Mouse (Mus musculus) lung, postnatal 0 days (tissue): ENCODE results near the gene Cdan1. TPM values are rescaled to one million over a fixed set of nuclear protein-coding genes. Genes with fewer than 3 reads are reported as not detected.

Source experiments
- ATAC-seq: fragments of 200-750 bp; cut with Nextera tagmentation; 2 replicates; pipeline ENCODE4 v1.8.0; 2017; ENCODE audit warnings: moderate library complexity
- DNase-seq: peaks from one replicate; pipeline ENCODE4 v3.0.0-alpha.2; 2016; ENCODE audit warnings: low spot score
- H3K27ac ChIP-seq: fragments of 300-500 bp; sonication (generic); 2 replicates; pipeline ENCODE4 v1.5.1; 2014; ENCODE audit warnings: antibody characterized with exemption, mild to moderate bottlenecking, low read length, mixed read lengths
- H3K27me3 ChIP-seq: fragments of 300-500 bp; sonication (generic); replicated peaks from 2 replicates; pipeline ENCODE4 v1.6.1; 2014; ENCODE audit warnings: low read length, mixed read lengths; ENCODE audit not compliant: insufficient read depth
- H3K36me3 ChIP-seq: fragments of 300-500 bp; sonication (generic); 2 replicates; pipeline ENCODE4 v1.6.1; 2014; ENCODE audit warnings: low read length, mixed read lengths; ENCODE audit not compliant: insufficient read depth
- H3K4me1 ChIP-seq: fragments of 300-500 bp; sonication (generic); 2 replicates; pipeline ENCODE4 v1.6.1; 2014; ENCODE audit warnings: antibody characterized with exemption, low read depth, low read length, mixed read lengths; ENCODE audit not compliant: insufficient read depth
- H3K4me2 ChIP-seq: fragments of 300-500 bp; sonication (generic); replicated peaks from 2 replicates; pipeline ENCODE4 v1.6.1; 2014; ENCODE audit warnings: low read depth, mild to moderate bottlenecking, low read length, moderate library complexity, mixed read lengths
- H3K4me3 ChIP-seq: fragments of 300-500 bp; sonication (generic); 2 replicates; pipeline ENCODE4 v1.5.1; 2014; ENCODE audit warnings: low read depth, low read length
- H3K9ac ChIP-seq: fragments of 300-500 bp; sonication (generic); replicated peaks from 2 replicates; pipeline ENCODE4 v1.6.1; 2014; ENCODE audit warnings: low read depth, mild to moderate bottlenecking
- H3K9me3 ChIP-seq: fragments of 300-500 bp; sonication (generic); 2 replicates; pipeline ENCODE4 v1.6.1; 2016; ENCODE audit warnings: low read length, mixed read lengths
- CTCF ChIP-seq: IDR thresholded peaks from 2 replicates; pipeline ENCODE4 v1.5.1; 2016; ENCODE audit warnings: antibody characterized with exemption, mild to moderate bottlenecking
- EP300 ChIP-seq: IDR thresholded peaks from 2 replicates; pipeline ENCODE4 v1.6.1; 2016; ENCODE audit warnings: antibody characterized with exemption, mild to moderate bottlenecking, control low read depth
- WGBS: fragments of 180-500 bp; shearing (Covaris S2); extraction: QIAGEN DNeasy Blood & Tissue Kit; methylation state at CpG from one replicate; pipeline ENCODE4 v1.1.7; 2014; 5-methylcytosine and 5-hydroxymethylcytosine counted together
- polyA plus RNA-seq: library from polyadenylated mRNA; unstranded; fragments of >200 nt; fragmentation: Nextera tagmentation; extraction: Ambion mirVana; gene quantifications from 2 replicates; pipeline ENCODE4 v1.2.1, GENCODE M21; 2015

Gene Cdan1
- polyA plus RNA-seq, 1 experiment from 2014 or later = 4.0 TPM

DNA sequence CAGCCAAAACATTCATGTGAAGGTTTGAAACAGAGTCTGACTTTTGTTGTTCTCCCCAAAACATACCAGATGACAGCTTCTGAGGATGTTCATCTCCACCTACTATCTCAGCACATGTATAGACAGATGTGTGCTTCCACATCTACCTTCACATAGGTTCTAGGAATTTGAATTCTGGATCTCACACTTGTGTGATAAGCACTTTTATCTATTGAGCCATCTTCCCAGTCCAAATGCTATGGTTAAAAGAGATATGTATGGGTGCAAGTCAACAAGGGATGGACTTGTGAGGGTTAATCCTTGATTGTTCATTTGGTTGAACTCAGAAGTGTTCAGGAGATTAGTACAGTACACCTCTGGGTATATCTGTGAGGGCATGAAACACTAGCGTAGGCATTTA, 4.6 kb downstream of the Cdan1 start:
- Histone ChIP-seq H3K9me3 (no peaks in the 10 kb centered on the region), H3K27ac (no peak overlapping the region), H3K4me2 (no peak overlapping the region), H3K9ac (no peak overlapping the region), H3K4me1 (no peaks in the 10 kb centered on the region), H3K4me3 (no peak overlapping the region), H3K36me3 (no peaks in the 10 kb centered on the region), H3K27me3 (no peaks in the 10 kb centered on the region)
- 91% methylated on average over 1 of the region's 1 CpGs for WGBS
- no peak for DNase-seq
- TF ChIP-seq EP300 (no peak), CTCF (no peak)
- no peak for ATAC-seq

DNA sequence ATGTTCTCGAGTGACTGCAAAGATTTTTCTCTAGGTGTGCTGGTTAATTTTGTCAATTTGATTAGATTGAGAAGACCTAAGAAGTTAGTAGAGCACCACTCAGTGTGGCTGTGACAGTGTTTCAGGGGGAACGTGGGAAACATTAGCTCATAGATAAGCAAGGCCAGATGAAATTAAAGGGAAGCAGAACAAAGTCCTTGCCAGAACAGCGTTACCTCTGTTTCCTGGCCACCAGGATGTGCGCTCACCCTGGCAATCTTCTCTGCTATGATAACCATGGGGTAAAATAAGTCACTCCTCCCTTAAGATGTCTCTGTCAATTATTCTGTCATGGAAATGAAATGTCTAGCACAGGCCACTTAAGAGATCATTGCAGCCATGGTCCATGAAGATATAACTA, 5.9 kb downstream of the Cdan1 start:
- H3K27me3 ChIP-seq = no peaks in the 10 kb centered on the region
- 68% methylated on average over 4 of the region's 4 CpGs for WGBS
- H3K9ac ChIP-seq = no peak overlapping the region
- ATAC-seq (no peak), DNase-seq (no peak)
- no peak overlapping the region for H3K4me2 ChIP-seq
- H3K27ac ChIP-seq = no peak overlapping the region
- H3K4me1 ChIP-seq = no peaks in the 10 kb centered on the region
- no peaks in the 10 kb centered on the region for H3K9me3 ChIP-seq
- no peaks in the 10 kb centered on the region for H3K36me3 ChIP-seq
- H3K4me3 ChIP-seq = no peak overlapping the region
- TF ChIP-seq CTCF (no peak), EP300 (no peak)

GRCm38 (mm10) chr2:120841211-120841610, 8.7 kb downstream of the Cdan1 start:
- no peaks in the 10 kb centered on the region for H3K4me1 ChIP-seq
- no peak overlapping the region for H3K9ac ChIP-seq
- ATAC-seq = no peak
- 90% methylated on average over 1 of the region's 1 CpGs for WGBS
- no peaks in the 10 kb centered on the region for H3K36me3 ChIP-seq
- DNase-seq = no peak
- H3K9me3 ChIP-seq = 0 out of 2 replicates have a peak, but pooled peaks cover 4% of the 10 kb centered on the region
- H3K4me3 ChIP-seq = no peak overlapping the region
- H3K27me3 ChIP-seq = no peaks in the 10 kb centered on the region
- H3K27ac ChIP-seq = no peak overlapping the region
- no peak overlapping the region for H3K4me2 ChIP-seq
- TF ChIP-seq CTCF (no peak), EP300 (no peak)

- Histone ChIP-seq H3K4me2 (no peak overlapping the region), H3K9me3 (0 out of 2 replicates have a peak, but pooled peaks cover 4% of the 10 kb centered on the region), H3K36me3 (no peaks in the 10 kb centered on the region), H3K4me1 (no peaks in the 10 kb centered on the region), H3K27ac (no peak overlapping the region), H3K9ac (no peak overlapping the region), H3K4me3 (no peak overlapping the region), H3K27me3 (no peaks in the 10 kb centered on the region)
- TF ChIP-seq EP300 (no peak), CTCF (no peak)
- ATAC-seq (no peak), DNase-seq (no peak)
- 100% methylated on average over 4 of the region's 4 CpGs for WGBS
Measured at GRCm38 (mm10) chr2:120835167-120835566, 14.8 kb downstream of the Cdan1 start.

GRCm38 (mm10) chr2:120826936-120827638, 22.8 kb downstream of the Cdan1 start:
- Histone ChIP-seq H3K27ac (no peak overlapping the region), H3K4me1 (no peaks in the 10 kb centered on the region), H3K4me3 (no peak overlapping the region), H3K9ac (no peak overlapping the region), H3K27me3 (no peaks in the 10 kb centered on the region), H3K4me2 (no peak overlapping the region), H3K9me3 (no peaks in the 10 kb centered on the region), H3K36me3 (no peaks in the 10 kb centered on the region)
- ATAC-seq (no peak), DNase-seq (peak; percentile 5)
- TF ChIP-seq EP300 (no peak), CTCF (no peak)
- WGBS = 25% methylated on average over 1 of the region's 1 CpGs

GRCm38 (mm10) chr2:120770265-120770935, 79.5 kb downstream of the Cdan1 start:
- WGBS = 82% methylated on average over 2 of the region's 2 CpGs
- TF ChIP-seq CTCF = no peak
- no peak for TF ChIP-seq EP300
- no peaks in the 10 kb centered on the region for H3K9me3 ChIP-seq

More at GRCm38 (mm10) chr2:120770265-120770935, 79.5 kb downstream of the Cdan1 start:
- DNase-seq (no peak), ATAC-seq (no peak)
- Histone ChIP-seq H3K27me3 (no peaks in the 10 kb centered on the region), H3K4me1 (no peaks in the 10 kb centered on the region), H3K27ac (no peak overlapping the region), H3K9ac (no peak overlapping the region), H3K36me3 (no peaks in the 10 kb centered on the region), H3K4me2 (no peak overlapping the region), H3K4me3 (no peak overlapping the region)
